In the genomic region with DNA sequence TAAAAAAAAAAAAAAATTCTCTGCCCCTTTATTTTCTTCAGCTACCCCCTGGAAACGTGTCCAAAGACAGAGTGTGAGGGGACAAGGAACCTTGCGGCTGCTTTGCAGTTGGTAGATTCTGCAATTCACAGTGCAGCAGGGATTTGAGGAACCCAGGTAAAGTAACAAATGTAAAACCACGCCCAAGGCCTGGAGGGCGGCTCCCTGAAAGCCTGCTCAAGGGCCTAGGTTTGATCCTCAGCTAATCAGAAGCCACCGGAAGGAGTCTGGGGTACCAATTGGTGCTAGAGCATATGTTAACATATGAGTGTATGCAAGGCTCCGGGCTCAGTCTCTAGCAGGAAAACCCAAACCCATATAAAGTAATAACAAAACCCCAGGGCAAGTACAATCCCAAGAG, we compare ENCODE assay signal across 1 mouse cellular context.
TF ChIP-seq lines count a peak whose summit lies in the region.

No protein-coding gene starts in this region.

TF ChIP-seq in MEL, 35 proteins besides CTCF, POLR2A, EP300 and RAD21 (continued from another document):
- no peak for TF ChIP-seq JUND (IDR thresholded peaks at IDR 0.05; ENCODE audit: low read depth, low read length)
- no peak for TF ChIP-seq MAX (IDR thresholded peaks at IDR 0.05; ENCODE audit: low read length)
- no peak for TF ChIP-seq ZMIZ1 (IDR thresholded peaks at IDR 0.05; ENCODE audit: low read depth, low read length)
- TF ChIP-seq GATA1 (IDR thresholded peaks at IDR 0.05; ENCODE audit: low read depth, low read length): no peak
- no peak for TF ChIP-seq CHD2 (IDR thresholded peaks at IDR 0.05; ENCODE audit: low read length)
- TF ChIP-seq ELF1 (IDR thresholded peaks at IDR 0.05; ENCODE audit: low read depth, low read length): no peak
- no peak for TF ChIP-seq ZNF384 (IDR thresholded peaks at IDR 0.05; ENCODE audit: low read depth, low read length)
- no peak for TF ChIP-seq MXI1 (IDR thresholded peaks at IDR 0.05; ENCODE audit: low read depth, low read length)
